Mouse (Mus musculus): ENCODE measurements around the gene Xrcc5. TPM values are rescaled to one million over a fixed set of nuclear protein-coding genes. Genes with fewer than 3 reads are reported as not detected.

The Xrcc5 gene
- polyA plus RNA-seq, 1 experiment: 29.3 TPM

DNA sequence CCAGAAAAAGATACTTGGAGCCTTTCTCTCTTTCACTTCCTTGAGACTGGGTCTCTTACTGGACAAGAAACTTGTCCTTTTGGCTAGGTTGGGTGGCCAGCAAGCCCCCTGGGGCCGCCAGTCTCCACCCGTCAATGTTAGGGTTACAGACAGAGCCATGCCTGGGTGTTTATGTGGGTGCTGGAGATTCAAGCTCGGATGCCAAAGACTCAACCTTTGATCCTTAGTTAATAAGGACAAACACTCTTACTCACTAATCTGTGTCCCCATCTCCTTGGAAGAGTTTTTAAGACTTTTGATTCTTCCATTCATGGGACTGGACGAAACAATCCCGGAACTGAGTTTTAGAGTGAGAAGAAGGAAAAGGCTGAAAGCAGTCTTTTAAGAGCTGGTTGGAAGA, 31.1 kb downstream of the Xrcc5 start:
- no peaks in the 10 kb centered on the region for H3K4me1 ChIP-seq (ENCODE audit: control insufficient read depth, insufficient read depth, low read length)
- H3K4me3 ChIP-seq (ENCODE audit: insufficient read depth, low read length): no peak overlapping the region
- no peak overlapping the region for H3K27ac ChIP-seq (ENCODE audit: insufficient read depth, low read length)
- no peak for TF ChIP-seq POLR2A (IDR thresholded peaks at IDR 0.05; ENCODE audit: low read depth, low read length)
- TF ChIP-seq CTCF (IDR thresholded peaks at IDR 0.05; ENCODE audit: borderline replicate concordance, insufficient read depth, low read length): no peak

DNA sequence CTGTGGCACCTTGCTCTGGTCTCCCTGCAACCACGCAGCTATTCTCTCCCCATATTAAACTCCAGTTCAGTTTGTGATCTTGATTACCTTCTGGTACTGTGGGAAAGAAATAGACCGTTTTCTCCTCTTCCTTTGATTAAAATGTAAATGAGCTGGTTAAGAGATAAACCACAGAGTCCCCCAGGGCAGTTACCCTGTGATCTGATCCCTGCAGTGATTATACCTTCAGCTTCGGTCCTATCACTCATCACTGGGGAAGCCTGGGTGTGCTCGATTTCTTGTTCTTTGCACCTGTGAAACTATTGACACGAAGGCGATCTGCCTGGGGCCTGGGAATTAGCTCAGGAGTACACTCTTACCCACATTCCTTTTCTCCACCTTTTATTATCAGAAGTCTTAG, 40.7 kb downstream of the Xrcc5 start:
- H3K4me3 ChIP-seq (ENCODE audit: insufficient read depth, low read length): no peak overlapping the region
- TF ChIP-seq CTCF (IDR thresholded peaks at IDR 0.05; ENCODE audit: borderline replicate concordance, insufficient read depth, low read length): no peak
- no peak for TF ChIP-seq POLR2A (IDR thresholded peaks at IDR 0.05; ENCODE audit: low read depth, low read length)
- no peaks in the 10 kb centered on the region for H3K4me1 ChIP-seq (ENCODE audit: control insufficient read depth, insufficient read depth, low read length)
- no peak overlapping the region for H3K27ac ChIP-seq (ENCODE audit: insufficient read depth, low read length)

DNA sequence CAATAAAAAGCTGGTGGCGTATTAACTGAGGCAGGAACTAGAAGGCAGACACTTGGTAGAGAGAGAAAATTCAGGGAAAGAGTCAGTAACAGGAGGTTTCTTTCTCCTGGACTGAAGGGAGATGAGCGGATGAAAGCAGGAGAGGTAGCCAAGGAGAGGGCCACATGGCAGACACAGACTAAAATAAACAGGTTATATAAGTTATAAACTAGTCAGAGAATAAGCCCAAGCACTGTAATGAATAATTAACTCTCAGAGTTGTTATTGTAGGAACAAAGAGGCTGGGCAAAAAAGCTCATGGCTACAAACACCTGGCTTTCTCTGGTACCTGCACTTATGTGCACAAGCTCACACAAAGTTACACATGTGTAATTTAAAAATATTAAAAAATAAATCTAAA, 47.6 kb downstream of the Xrcc5 start:
- TF ChIP-seq POLR2A (IDR thresholded peaks at IDR 0.05; ENCODE audit: low read depth, low read length) (no peak), CTCF (IDR thresholded peaks at IDR 0.05; ENCODE audit: borderline replicate concordance, insufficient read depth, low read length) (no peak)
- H3K4me1 ChIP-seq (ENCODE audit: control insufficient read depth, insufficient read depth, low read length): no peaks in the 10 kb centered on the region
- no peak overlapping the region for H3K27ac ChIP-seq (ENCODE audit: insufficient read depth, low read length)
- H3K4me3 ChIP-seq (ENCODE audit: insufficient read depth, low read length): no peak overlapping the region

DNA sequence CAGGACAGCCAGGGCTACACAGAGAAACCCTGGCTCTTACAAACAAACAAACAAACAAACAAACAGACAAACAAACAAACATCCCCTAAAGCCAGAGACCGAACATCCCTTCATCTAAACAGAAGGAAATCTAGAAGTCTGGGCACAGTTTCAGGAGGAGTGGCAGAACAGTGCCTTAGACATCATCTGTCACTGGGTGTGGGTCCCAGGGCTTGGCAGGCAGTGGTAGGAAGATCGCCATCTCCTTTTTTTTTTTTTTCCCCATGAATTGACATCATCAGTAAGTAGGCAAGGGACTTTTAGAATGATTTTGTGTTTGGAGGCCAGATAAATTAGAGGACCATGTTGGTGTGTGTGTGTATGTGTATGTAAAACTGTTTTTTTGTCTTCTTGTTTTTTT, 51.0 kb downstream of the Xrcc5 start:
- TF ChIP-seq CTCF (IDR thresholded peaks at IDR 0.05; ENCODE audit: borderline replicate concordance, insufficient read depth, low read length): no peak
- TF ChIP-seq POLR2A (IDR thresholded peaks at IDR 0.05; ENCODE audit: low read depth, low read length): no peak
- Histone ChIP-seq H3K27ac (ENCODE audit: insufficient read depth, low read length) (no peak overlapping the region), H3K4me1 (ENCODE audit: control insufficient read depth, insufficient read depth, low read length) (no peaks in the 10 kb centered on the region), H3K4me3 (ENCODE audit: insufficient read depth, low read length) (no peak overlapping the region)

DNA sequence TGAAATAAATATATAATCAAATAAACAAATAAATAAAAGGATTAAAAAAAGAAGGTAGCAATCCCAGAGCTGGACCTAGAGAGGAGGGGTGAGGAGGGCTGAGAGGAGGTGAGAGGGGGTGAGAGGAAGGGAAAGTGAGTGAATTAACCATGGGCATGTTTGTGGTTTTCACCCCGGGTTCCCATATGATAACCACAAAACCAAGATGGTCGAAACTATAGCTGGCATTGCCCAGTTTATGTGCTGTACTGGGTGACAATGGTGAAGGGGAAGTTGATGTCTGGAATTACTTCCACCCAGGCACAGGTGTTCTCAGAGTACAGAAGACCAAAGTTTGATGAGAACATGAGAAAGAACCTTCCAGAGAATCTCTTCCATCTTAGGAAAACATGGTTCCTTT, 52.2 kb downstream of the Xrcc5 start:
- H3K4me1 ChIP-seq (ENCODE audit: control insufficient read depth, insufficient read depth, low read length): no peaks in the 10 kb centered on the region
- no peak for TF ChIP-seq POLR2A (IDR thresholded peaks at IDR 0.05; ENCODE audit: low read depth, low read length)
- no peak for TF ChIP-seq CTCF (IDR thresholded peaks at IDR 0.05; ENCODE audit: borderline replicate concordance, insufficient read depth, low read length)
- H3K27ac ChIP-seq (ENCODE audit: insufficient read depth, low read length): no peak overlapping the region
- no peak overlapping the region for H3K4me3 ChIP-seq (ENCODE audit: insufficient read depth, low read length)

DNA sequence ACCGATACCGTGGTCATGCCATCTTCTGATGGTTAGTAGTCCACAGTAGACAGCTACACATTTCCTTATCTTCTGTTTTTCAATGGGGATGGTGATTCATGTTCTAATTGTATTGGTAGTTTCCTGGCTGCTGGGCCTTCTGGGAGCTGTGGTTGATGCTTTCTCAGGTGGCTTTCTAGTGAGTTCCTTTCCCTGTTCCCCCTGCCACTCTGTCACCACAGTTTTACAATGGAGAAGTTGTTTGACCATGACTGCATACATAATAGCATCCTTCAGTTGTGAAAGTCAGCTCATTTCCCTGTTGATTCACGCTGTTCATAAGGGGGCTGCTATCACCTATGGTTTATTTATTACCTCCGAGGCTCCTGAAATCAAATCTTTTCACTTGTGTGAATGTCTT, 53.6 kb downstream of the Xrcc5 start:
- H3K4me1 ChIP-seq (ENCODE audit: control insufficient read depth, insufficient read depth, low read length): no peaks in the 10 kb centered on the region
- H3K4me3 ChIP-seq (ENCODE audit: insufficient read depth, low read length): no peak overlapping the region
- TF ChIP-seq CTCF (IDR thresholded peaks at IDR 0.05; ENCODE audit: borderline replicate concordance, insufficient read depth, low read length): no peak
- no peak for TF ChIP-seq POLR2A (IDR thresholded peaks at IDR 0.05; ENCODE audit: low read depth, low read length)
- H3K27ac ChIP-seq (ENCODE audit: insufficient read depth, low read length): no peak overlapping the region

DNA sequence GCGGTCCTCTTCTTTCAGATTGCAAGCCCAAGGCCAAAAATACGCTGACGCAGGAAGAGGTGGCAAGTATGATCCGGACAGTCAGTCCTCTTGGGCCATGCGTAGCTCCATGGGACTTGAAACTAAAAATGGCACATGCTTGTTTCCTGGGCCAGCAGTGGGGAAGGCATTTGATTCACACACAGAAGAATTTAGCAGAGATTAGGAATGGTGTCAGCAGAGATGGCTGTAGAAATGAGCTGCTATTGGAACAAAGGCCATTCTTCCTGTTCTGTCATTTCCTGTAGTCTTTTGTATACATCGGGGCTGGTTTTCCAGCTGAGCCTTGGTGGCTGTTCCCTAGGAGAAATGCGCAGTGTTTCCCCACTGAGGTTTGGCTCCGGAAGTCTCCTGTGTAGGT, 57.4 kb downstream of the Xrcc5 start:
- H3K4me1 ChIP-seq (ENCODE audit: control insufficient read depth, insufficient read depth, low read length): no peaks in the 10 kb centered on the region
- H3K4me3 ChIP-seq (ENCODE audit: insufficient read depth, low read length): no peak overlapping the region
- TF ChIP-seq CTCF (IDR thresholded peaks at IDR 0.05; ENCODE audit: borderline replicate concordance, insufficient read depth, low read length) (no peak), POLR2A (IDR thresholded peaks at IDR 0.05; ENCODE audit: low read depth, low read length) (no peak)
- no peak overlapping the region for H3K27ac ChIP-seq (ENCODE audit: insufficient read depth, low read length)

DNA sequence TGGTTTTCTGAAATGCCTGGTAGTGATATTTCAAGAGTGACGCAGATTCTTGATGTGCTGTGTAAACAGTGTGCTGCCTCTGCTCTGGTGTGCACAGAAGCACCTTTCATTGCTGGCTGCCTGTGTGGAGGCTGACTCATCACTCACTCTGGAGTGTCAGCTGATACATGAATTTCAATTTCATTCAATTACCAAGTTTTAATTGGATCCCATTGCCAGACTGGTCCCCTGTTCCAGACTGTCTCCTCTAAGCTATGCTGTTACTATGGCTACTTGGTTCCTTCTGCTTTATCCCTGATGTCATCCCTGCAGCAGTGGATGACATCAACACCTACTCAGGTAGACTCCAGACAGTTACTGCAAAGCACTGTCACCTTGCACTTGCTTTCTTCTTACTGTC, 65.3 kb downstream of the Xrcc5 start:
- Histone ChIP-seq H3K4me1 (ENCODE audit: control insufficient read depth, insufficient read depth, low read length) (no peaks in the 10 kb centered on the region), H3K27ac (ENCODE audit: insufficient read depth, low read length) (no peak overlapping the region), H3K4me3 (ENCODE audit: insufficient read depth, low read length) (no peak overlapping the region)
- TF ChIP-seq CTCF (IDR thresholded peaks at IDR 0.05; ENCODE audit: borderline replicate concordance, insufficient read depth, low read length) (no peak), POLR2A (IDR thresholded peaks at IDR 0.05; ENCODE audit: low read depth, low read length) (no peak)

DNA sequence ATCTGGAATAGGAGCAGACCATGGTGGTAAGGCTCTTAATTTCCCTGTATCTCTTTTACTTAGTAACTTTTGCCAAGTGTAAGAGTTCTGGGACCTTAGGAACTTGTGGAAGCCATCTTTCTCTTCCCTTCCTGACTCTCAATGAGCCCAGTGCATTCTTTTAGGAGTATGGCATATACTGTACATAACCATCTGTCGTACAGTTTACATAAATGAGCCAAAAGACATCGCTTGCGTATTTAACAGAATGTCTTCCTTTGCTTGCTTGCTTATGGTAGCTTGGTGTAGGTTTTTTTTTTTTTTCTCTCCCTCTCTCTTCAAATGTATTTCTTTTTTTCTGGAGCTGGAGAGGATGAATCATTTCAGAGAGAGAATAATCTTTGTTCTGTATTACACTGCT, 65.7 kb downstream of the Xrcc5 start:
- no peaks in the 10 kb centered on the region for H3K4me1 ChIP-seq (ENCODE audit: control insufficient read depth, insufficient read depth, low read length)
- no peak overlapping the region for H3K27ac ChIP-seq (ENCODE audit: insufficient read depth, low read length)
- TF ChIP-seq CTCF (IDR thresholded peaks at IDR 0.05; ENCODE audit: borderline replicate concordance, insufficient read depth, low read length) (no peak), POLR2A (IDR thresholded peaks at IDR 0.05; ENCODE audit: low read depth, low read length) (no peak)

DNA sequence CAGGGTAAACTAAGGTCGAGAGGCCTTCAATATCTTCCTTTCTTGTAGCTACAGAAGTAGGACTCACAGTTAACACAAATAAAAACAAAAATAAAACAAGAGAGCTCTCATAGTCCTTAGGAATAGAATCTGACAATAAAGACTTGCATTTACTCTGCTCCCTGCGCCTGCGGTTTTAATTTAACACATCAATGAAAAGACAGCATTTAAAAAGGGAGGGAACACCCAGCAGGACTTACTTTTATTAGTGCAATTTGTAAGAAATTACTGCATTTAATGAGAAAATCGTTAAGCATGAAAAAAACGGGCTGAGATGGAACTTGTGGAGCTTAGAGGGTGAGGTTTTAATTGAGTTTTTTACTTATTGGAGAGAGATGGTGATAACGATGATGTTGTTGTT, 66.4 kb downstream of the Xrcc5 start:
- no peak for TF ChIP-seq POLR2A (IDR thresholded peaks at IDR 0.05; ENCODE audit: low read depth, low read length)
- TF ChIP-seq CTCF (IDR thresholded peaks at IDR 0.05; ENCODE audit: borderline replicate concordance, insufficient read depth, low read length): no peak
- H3K27ac ChIP-seq (ENCODE audit: insufficient read depth, low read length): no peak overlapping the region
- no peak overlapping the region for H3K4me3 ChIP-seq (ENCODE audit: insufficient read depth, low read length)
- no peaks in the 10 kb centered on the region for H3K4me1 ChIP-seq (ENCODE audit: control insufficient read depth, insufficient read depth, low read length)

More for the DNA sequence above, 65.7 kb downstream of the Xrcc5 start:
- no peak overlapping the region for H3K4me3 ChIP-seq (ENCODE audit: insufficient read depth, low read length)

DNA sequence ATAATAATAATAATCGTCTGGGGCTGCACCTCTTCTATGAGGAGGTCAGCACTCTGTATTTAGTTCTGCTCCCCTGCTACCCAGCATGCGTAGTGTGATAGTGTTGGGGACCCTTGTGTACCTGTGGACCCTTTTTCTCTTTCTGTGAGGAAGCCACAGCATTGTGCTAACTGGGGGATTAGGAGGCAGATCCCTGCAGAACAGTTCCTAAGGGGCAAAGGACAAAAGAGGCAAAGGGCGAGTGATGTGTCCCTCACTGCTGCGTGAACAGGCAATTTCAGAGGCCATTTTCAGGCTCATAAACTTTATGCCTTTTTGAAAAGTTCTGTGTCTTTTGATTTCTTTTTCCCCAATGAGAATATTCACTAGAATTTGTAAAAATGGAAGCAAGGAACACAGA, 66.8 kb downstream of the Xrcc5 start:
- no peak overlapping the region for H3K4me3 ChIP-seq (ENCODE audit: insufficient read depth, low read length)
- H3K27ac ChIP-seq (ENCODE audit: insufficient read depth, low read length): no peak overlapping the region
- no peaks in the 10 kb centered on the region for H3K4me1 ChIP-seq (ENCODE audit: control insufficient read depth, insufficient read depth, low read length)
- TF ChIP-seq POLR2A (IDR thresholded peaks at IDR 0.05; ENCODE audit: low read depth, low read length): no peak
- TF ChIP-seq CTCF (IDR thresholded peaks at IDR 0.05; ENCODE audit: borderline replicate concordance, insufficient read depth, low read length): no peak
